Mouse (Mus musculus): ENCODE measurements around the gene Prss29. TPM values are rescaled to one million over a fixed set of nuclear protein-coding genes. Genes with fewer than 3 reads are reported as not detected.

Gene Prss29
- polyA plus RNA-seq, 1 experiment from 2014 or later: not detected

DNA sequence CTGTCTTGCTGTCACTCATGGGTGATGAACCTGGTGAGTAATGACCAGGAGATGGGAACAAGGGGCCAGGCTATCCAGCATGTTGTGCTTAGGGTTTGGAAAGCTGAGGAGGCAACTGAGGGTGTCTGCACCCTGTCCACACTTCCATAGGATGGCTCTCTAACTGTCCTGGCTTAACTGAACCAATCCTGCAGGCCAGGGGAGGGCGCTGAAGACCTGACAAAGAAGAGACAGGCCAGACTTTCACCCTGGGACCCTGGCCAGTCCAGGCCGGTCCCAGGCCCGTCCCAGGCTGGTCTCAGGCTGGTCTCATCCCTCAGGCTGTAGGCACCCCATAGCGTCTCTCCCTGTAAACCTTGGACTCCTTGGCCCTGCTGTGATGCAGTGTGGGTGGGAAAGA, 28.0 kb upstream of the Prss29 start:
- no peak overlapping the region for H3K4me3 ChIP-seq (replicated peaks)
- 0 out of 2 replicates have a peak, but pooled peaks cover 2% of the 10 kb centered on the region for H3K27me3 ChIP-seq
- H3K9me3 ChIP-seq (replicated peaks): no peaks in the 10 kb centered on the region
- H3K9ac ChIP-seq: no peak overlapping the region
- H3K36me3 ChIP-seq: no peaks in the 10 kb centered on the region
- 24% methylated on average over 4 of the region's 4 CpGs for whole genome bisulfite sequencing
- no peak for ATAC-seq (ENCODE audit: insufficient number of reproducible peaks, low FRiP score, low TSS enrichment, low read depth)
- no peak overlapping the region for H3K27ac ChIP-seq (replicated peaks)
- H3K4me2 ChIP-seq (replicated peaks): no peak overlapping the region
- H3K4me1 ChIP-seq: no peaks in the 10 kb centered on the region

DNA sequence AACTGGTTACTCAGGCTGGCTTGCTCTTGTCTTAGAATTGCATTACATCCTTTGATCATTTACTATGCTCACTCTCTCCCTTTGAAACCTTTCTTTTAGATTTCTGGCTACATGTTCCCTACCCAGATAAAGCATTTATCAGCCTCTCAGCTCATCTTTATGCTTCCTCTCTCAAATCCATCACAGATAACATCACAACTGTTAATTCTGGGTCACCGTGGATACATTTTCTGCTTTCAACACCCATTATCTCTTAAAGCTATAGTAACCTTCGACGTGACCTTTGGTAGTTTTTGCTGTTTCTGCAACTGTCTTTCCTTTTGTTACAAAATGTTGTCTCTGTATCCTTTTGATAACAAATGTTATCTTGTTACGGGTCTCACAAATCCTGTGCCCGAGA, 25.0 kb upstream of the Prss29 start:
- Histone ChIP-seq H3K9ac (no peak overlapping the region), H3K4me3 (replicated peaks) (no peak overlapping the region), H3K4me1 (no peaks in the 10 kb centered on the region), H3K36me3 (no peaks in the 10 kb centered on the region), H3K27me3 (0 out of 2 replicates have a peak, but pooled peaks cover 2% of the 10 kb centered on the region), H3K9me3 (replicated peaks) (no peaks in the 10 kb centered on the region), H3K27ac (replicated peaks) (no peak overlapping the region), H3K4me2 (replicated peaks) (no peak overlapping the region)
- no peak for ATAC-seq (ENCODE audit: insufficient number of reproducible peaks, low FRiP score, low TSS enrichment, low read depth)
- 70% methylated on average over 5 of the region's 5 CpGs for whole genome bisulfite sequencing

DNA sequence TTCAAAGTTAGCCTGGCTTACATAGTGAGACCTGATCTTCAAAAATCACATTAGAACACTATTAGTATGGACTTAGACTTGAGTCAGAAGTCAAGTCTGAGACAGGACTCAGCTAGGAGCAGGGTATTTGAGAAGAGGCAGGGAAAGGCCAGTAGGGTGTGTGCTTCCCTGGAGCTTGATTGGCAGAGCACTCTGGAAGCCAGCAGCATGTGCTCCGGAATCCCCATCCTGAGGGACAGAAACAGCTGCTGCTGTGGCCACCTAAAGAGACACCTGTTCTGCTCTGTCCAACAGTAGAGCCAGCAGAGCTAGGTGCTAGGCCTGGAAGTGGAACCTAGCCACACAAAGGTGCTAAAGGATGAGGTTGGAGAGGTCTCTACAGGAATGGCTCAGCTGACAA, 24.3 kb upstream of the Prss29 start:
- H3K4me1 ChIP-seq: no peaks in the 10 kb centered on the region
- H3K27ac ChIP-seq (replicated peaks): no peak overlapping the region
- H3K9ac ChIP-seq: no peak overlapping the region
- H3K4me2 ChIP-seq (replicated peaks): no peak overlapping the region
- no peak for ATAC-seq (ENCODE audit: insufficient number of reproducible peaks, low FRiP score, low TSS enrichment, low read depth)
- H3K27me3 ChIP-seq: 0 out of 2 replicates have a peak, but pooled peaks cover 2% of the 10 kb centered on the region
- no peak overlapping the region for H3K4me3 ChIP-seq (replicated peaks)
- WGBS: 44% methylated on average over 1 of the region's 1 CpGs
- H3K9me3 ChIP-seq (replicated peaks): no peaks in the 10 kb centered on the region
- H3K36me3 ChIP-seq: no peaks in the 10 kb centered on the region

DNA sequence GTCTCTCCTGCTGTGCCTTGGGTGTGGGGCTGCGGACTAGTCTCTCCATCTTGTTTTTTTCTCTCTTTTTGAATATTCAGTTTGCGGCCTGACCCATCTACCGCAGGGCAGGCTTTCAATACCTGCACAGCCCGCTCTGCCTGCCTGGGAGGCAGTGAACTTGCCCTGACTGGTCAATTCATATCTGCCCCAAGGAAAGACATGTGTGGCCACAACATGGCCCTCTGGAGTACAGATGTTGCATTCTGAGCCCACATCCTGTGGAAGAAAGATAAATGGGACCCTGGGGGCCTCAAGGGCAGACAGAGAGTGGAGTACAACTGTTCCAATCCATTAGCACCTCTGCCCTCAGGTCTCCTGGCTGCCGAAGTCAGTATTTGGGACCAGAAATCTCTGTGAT, 20.4 kb upstream of the Prss29 start, which contains the start of gene Prss34:
Gene Prss34, plus strand, starts transcription at position 301 of the 400 bp plus-strand sequence.
- no peaks in the 10 kb centered on the region for H3K4me1 ChIP-seq
- no peak within 1 kb of the TSS for H3K9ac ChIP-seq
- no peaks in the 10 kb centered on the region for H3K27me3 ChIP-seq
- H3K9me3 ChIP-seq (replicated peaks): no peaks in the 10 kb centered on the region
- ATAC-seq (ENCODE audit: insufficient number of reproducible peaks, low FRiP score, low TSS enrichment, low read depth): no peak
- no peak within 1 kb of the TSS for H3K4me3 ChIP-seq (replicated peaks)
- H3K36me3 ChIP-seq: no peaks in the 10 kb centered on the region
- H3K4me2 ChIP-seq (replicated peaks): no peak within 1 kb of the TSS
- WGBS: 67% methylated on average over 5 of the region's 5 CpGs
- no peak within 1 kb of the TSS for H3K27ac ChIP-seq (replicated peaks)

DNA sequence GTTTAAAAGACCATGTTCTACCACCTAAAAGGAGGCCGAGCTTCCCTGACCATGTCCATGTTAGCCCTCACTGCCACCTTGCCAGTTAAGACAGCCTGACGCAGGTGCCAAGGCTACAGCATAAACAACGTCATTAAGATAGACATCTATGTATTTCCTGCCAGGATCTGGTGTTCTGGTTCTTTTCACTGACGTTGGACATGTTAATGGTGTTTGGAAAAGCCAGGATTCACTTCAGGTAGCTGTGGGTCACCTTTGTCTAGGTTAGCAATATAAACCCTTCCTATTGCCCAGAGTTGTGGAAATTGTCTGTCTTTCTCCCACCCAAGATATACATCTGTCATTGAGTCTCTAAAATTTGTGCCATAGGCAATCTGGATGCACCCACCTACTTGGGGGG, 10.1 kb upstream of the Prss29 start, which contains the start of gene Prss28:
Gene Prss28, plus strand, starts transcription at position 301 of the 400 bp plus-strand sequence.
- Histone ChIP-seq H3K9me3 (replicated peaks) (no peaks in the 10 kb centered on the region), H3K27ac (replicated peaks) (no peak within 1 kb of the TSS), H3K4me1 (no peaks in the 10 kb centered on the region), H3K9ac (no peak within 1 kb of the TSS), H3K4me3 (replicated peaks) (no peak within 1 kb of the TSS), H3K27me3 (no peaks in the 10 kb centered on the region), H3K36me3 (no peaks in the 10 kb centered on the region), H3K4me2 (replicated peaks) (no peak within 1 kb of the TSS)
- WGBS: 72% methylated on average over 4 of the region's 4 CpGs
- ATAC-seq (ENCODE audit: insufficient number of reproducible peaks, low FRiP score, low TSS enrichment, low read depth): no peak

DNA sequence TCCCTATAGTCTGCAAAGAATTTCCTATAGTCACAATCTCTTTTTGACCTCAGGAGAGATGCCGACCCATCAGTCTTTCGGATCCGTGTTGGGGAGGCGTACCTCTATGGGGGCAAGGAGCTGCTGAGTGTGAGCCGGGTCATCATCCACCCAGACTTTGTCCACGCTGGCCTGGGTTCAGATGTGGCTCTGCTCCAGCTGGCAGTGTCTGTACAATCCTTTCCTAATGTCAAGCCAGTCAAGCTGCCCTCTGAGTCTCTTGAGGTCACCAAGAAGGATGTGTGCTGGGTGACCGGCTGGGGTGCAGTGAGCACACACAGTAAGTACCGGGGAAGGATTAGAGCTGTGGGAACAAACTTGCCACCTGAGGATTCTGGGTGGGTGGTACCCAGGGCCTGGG, 2.4 kb downstream of the Prss29 start:
- no peak overlapping the region for H3K4me3 ChIP-seq (replicated peaks)
- no peak overlapping the region for H3K4me2 ChIP-seq (replicated peaks)
- H3K36me3 ChIP-seq: no peaks in the 10 kb centered on the region
- no peak overlapping the region for H3K9ac ChIP-seq
- no peaks in the 10 kb centered on the region for H3K27me3 ChIP-seq
- 87% methylated on average over 8 of the region's 8 CpGs for WGBS
- H3K4me1 ChIP-seq: no peaks in the 10 kb centered on the region
- no peak overlapping the region for H3K27ac ChIP-seq (replicated peaks)
- ATAC-seq (ENCODE audit: insufficient number of reproducible peaks, low FRiP score, low TSS enrichment, low read depth): no peak
- H3K9me3 ChIP-seq (replicated peaks): no peaks in the 10 kb centered on the region

DNA sequence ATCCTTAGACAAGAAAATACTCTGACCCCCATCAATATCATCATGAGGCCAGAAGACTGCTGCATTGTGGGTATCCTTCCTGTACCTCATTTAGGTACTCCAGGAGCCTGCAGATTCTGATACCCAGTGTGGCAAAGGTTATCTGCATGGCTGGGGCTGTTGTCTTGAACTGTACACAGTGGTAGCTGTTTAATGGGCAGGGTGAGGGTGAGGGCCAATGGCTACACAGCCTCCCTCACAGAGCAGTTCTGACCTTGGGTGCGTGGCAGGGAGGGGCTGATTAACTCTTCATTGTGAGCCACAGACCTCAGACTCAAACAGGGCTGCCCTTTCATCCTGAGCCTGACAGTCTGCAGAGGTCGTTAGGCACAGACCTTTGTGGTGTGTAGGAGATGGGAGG, 4.5 kb downstream of the Prss29 start:
- Histone ChIP-seq H3K4me2 (replicated peaks) (no peak overlapping the region), H3K36me3 (no peaks in the 10 kb centered on the region), H3K9ac (no peak overlapping the region), H3K9me3 (replicated peaks) (no peaks in the 10 kb centered on the region), H3K27ac (replicated peaks) (no peak overlapping the region), H3K27me3 (no peaks in the 10 kb centered on the region), H3K4me3 (replicated peaks) (no peak overlapping the region), H3K4me1 (no peaks in the 10 kb centered on the region)
- 14% methylated on average over 2 of the region's 2 CpGs for WGBS
- ATAC-seq (ENCODE audit: insufficient number of reproducible peaks, low FRiP score, low TSS enrichment, low read depth): no peak

DNA sequence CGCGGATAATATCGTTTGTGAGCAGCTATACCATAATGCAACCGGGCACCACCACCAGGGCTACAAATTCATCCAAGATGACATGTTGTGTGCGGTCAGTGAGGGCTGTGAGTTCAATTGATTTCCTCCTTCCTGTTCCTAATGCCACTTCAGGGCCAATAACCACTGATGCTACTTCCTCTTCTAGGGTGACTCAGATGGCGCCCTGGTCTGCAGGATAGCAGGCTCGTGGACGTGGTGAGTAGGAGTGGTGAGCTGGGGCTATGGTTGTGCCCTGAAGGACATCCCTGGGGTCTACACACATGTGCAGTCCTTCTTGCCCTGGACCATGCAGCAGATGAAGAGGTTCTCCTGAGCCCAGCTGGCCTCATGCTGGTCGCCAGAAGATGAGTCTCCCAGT, 13.9 kb downstream of the Prss29 start:
- ATAC-seq (ENCODE audit: insufficient number of reproducible peaks, low FRiP score, low TSS enrichment, low read depth): no peak
- H3K4me3 ChIP-seq (replicated peaks): no peak overlapping the region
- no peak overlapping the region for H3K4me2 ChIP-seq (replicated peaks)
- 67% methylated on average over 9 of the region's 9 CpGs for whole genome bisulfite sequencing
- no peaks in the 10 kb centered on the region for H3K36me3 ChIP-seq
- H3K9ac ChIP-seq: no peak overlapping the region
- H3K27me3 ChIP-seq: peaks cover 4% of the 10 kb centered on the region; the same call in 1 of the 2 replicates
- H3K4me1 ChIP-seq: no peaks in the 10 kb centered on the region
- no peak overlapping the region for H3K27ac ChIP-seq (replicated peaks)
- H3K9me3 ChIP-seq (replicated peaks): no peaks in the 10 kb centered on the region

DNA sequence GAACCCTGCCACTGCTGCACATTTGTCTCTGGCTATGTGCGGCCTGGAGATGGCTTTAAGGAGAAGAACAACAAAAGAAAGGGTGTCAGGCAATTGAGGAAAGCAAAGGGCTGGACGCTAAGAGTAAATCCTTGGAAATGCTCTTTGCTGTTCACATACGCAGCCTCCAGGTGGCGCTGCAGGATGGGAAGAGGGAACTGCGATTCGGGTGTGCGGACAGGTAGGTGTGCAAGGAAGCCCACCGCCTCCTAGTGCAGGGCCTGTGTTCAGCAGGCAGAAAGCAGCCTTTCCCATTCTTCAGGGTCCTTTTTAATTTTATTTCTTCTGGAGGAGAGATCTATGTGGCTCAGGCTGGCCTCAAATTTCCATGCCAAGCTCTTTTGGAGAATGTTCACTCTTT, 15.5 kb downstream of the Prss29 start:
- no peak for ATAC-seq (ENCODE audit: insufficient number of reproducible peaks, low FRiP score, low TSS enrichment, low read depth)
- WGBS: under 1% methylated on average over 8 of the region's 8 CpGs
- Histone ChIP-seq H3K36me3 (no peaks in the 10 kb centered on the region), H3K9ac (no peak overlapping the region), H3K4me2 (replicated peaks) (no peak overlapping the region), H3K9me3 (replicated peaks) (no peaks in the 10 kb centered on the region), H3K4me1 (no peaks in the 10 kb centered on the region), H3K4me3 (replicated peaks) (no peak overlapping the region), H3K27ac (replicated peaks) (no peak overlapping the region), H3K27me3 (peaks cover 4% of the 10 kb centered on the region; the same call in 1 of the 2 replicates)

DNA sequence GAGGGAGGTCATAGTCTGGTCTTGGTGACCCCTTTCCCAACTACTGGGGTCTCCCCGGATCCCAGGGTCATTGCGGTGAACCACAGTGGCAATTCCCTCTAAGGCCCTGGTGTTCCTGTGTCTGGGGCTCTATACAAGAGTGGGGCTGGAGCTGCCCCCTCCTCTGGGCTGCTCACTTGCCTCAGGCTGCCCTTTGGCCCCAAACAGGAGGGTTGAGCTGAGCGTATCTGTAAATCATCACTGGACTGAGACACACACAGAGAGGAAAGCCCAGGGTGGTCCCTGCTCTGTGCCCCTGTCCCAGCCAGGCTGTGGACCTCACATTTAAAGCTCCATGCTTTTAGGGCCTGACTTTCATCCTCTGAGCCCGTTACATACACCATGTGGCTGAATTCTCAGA, 19.8 kb downstream of the Prss29 start:
- 77% methylated on average over 4 of the region's 4 CpGs for WGBS
- H3K9me3 ChIP-seq (replicated peaks): no peaks in the 10 kb centered on the region
- H3K36me3 ChIP-seq: no peaks in the 10 kb centered on the region
- H3K9ac ChIP-seq: no peak overlapping the region
- H3K27me3 ChIP-seq: no peaks in the 10 kb centered on the region
- no peak overlapping the region for H3K27ac ChIP-seq (replicated peaks)
- H3K4me1 ChIP-seq: no peaks in the 10 kb centered on the region
- no peak for ATAC-seq (ENCODE audit: insufficient number of reproducible peaks, low FRiP score, low TSS enrichment, low read depth)
- no peak overlapping the region for H3K4me2 ChIP-seq (replicated peaks)
- no peak overlapping the region for H3K4me3 ChIP-seq (replicated peaks)

DNA sequence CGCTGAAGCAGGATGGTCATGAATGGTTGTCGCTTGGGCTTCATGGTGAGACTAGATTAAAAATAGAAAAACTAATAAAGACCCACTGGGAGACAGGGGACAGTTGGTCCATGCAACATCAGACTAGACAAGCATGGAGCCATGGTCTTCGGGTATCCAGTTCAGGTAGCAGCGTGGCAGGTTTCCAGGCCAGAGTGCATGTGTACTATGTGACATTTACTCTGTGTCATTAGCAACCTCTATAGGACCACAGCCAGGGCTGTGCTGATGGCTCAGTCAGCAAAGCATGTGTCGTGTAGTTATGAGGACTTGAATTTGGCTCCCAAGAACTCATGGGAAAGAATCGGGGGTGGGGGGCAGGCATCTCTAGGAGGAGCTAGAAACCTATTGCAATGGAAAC, 21.5 kb downstream of the Prss29 start:
- no peak for ATAC-seq (ENCODE audit: insufficient number of reproducible peaks, low FRiP score, low TSS enrichment, low read depth)
- no peaks in the 10 kb centered on the region for H3K36me3 ChIP-seq
- H3K4me1 ChIP-seq: no peaks in the 10 kb centered on the region
- no peak overlapping the region for H3K9ac ChIP-seq
- no peak overlapping the region for H3K4me3 ChIP-seq (replicated peaks)
- no peak overlapping the region for H3K4me2 ChIP-seq (replicated peaks)
- no peaks in the 10 kb centered on the region for H3K27me3 ChIP-seq
- no peaks in the 10 kb centered on the region for H3K9me3 ChIP-seq (replicated peaks)
- WGBS: 88% methylated on average over 6 of the region's 6 CpGs
- H3K27ac ChIP-seq (replicated peaks): no peak overlapping the region

DNA sequence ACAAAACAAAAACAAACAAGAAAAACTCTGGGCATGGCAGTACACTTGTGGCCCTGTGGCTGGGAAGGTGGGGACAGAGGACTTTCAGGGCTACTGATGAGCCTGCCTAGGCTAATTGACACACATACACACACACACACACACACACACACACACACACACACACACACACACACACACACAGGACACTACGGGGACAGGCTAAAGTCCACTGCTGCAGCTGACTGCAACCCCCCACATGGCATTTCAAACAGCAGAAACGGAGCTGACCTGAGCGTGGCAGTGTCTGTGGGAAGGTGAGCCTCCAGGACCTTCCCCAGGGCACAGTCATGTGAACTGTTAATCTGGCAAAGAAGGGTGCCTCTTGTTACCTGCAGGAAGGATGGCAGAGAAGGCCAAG, 23.0 kb downstream of the Prss29 start:
- Histone ChIP-seq H3K4me2 (replicated peaks) (no peak overlapping the region), H3K36me3 (no peaks in the 10 kb centered on the region), H3K27me3 (no peaks in the 10 kb centered on the region), H3K27ac (replicated peaks) (no peak overlapping the region), H3K4me3 (replicated peaks) (no peak overlapping the region), H3K9ac (no peak overlapping the region), H3K4me1 (no peaks in the 10 kb centered on the region), H3K9me3 (replicated peaks) (no peaks in the 10 kb centered on the region)
- WGBS: 45% methylated on average over 2 of the region's 3 CpGs
- ATAC-seq (ENCODE audit: insufficient number of reproducible peaks, low FRiP score, low TSS enrichment, low read depth): no peak
